Mouse (Mus musculus): ENCODE results near the gene Asap2.

DNA sequence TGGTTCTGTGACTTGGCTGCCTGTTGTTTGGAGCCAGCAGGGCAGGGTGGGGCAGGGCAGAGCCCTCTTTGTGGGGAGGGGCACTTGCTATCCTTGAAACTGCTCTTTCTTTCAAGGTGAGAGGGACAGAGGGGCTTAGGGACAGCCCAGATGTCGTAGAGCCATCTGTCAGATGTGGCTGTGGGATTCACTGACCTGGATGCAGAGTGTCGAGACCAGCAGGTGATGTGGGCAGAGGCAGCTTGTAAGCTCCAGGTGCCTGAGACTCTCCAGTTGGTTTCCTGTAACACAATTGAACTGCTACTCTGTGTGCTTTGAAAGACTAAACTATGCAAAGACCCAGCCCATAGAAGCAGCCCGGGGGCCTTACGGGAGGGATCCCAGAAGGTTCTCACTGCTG is 177.5 kb downstream of the Asap2 start:
- TF ChIP-seq CTCF (IDR thresholded peaks at IDR 0.05; ENCODE audit: low read depth) (no peak), EP300 (optimal IDR thresholded peaks at IDR 0.05) (no peak)

Measured in stomach, postnatal 0 days (tissue).